Mouse (Mus musculus): ENCODE measurements at regions not wholly inside any gene's neighbourhood (a gene's known extent, or its start where the extent isn't known, plus 50 kb on each side); places are given as distances from the start of the nearest gene placed in this dataset.

- no peaks in the 10 kb centered on the region for H3K36me3 ChIP-seq (ENCODE audit: control insufficient read depth, insufficient read depth)
- no peak overlapping the region for H3ac ChIP-seq (ENCODE audit: control insufficient read depth, insufficient read length)
- no peaks in the 10 kb centered on the region for H3K27me3 ChIP-seq (ENCODE audit: control insufficient read depth, insufficient read depth, insufficient read length)
- H3K4me2 ChIP-seq (ENCODE audit: low read depth), result peak overlapping the region; percentile 66
- H3K4me3 ChIP-seq, result no peak overlapping the region
- no peaks in the 10 kb centered on the region for H3K79me2 ChIP-seq (ENCODE audit: control insufficient read depth, insufficient read depth)
- TF ChIP-seq POLR2A (IDR thresholded peaks at IDR 0.05; ENCODE audit: insufficient read length, low read depth), result no peak
- no peak for TF ChIP-seq MAX (IDR thresholded peaks at IDR 0.05; ENCODE audit: low read depth)
- no peak for TF ChIP-seq TCF3 (IDR thresholded peaks at IDR 0.05; ENCODE audit: insufficient read length, low read depth)
- TF ChIP-seq TCF12 (IDR thresholded peaks at IDR 0.05; ENCODE audit: insufficient read depth, poor library complexity, severe bottlenecking), result no peak
- no peak for TF ChIP-seq E2F4 (IDR thresholded peaks at IDR 0.05; ENCODE audit: insufficient read depth)
- no peak for TF ChIP-seq USF1 (IDR thresholded peaks at IDR 0.05; ENCODE audit: low read depth)
- TF ChIP-seq REST (IDR thresholded peaks at IDR 0.05; ENCODE audit: insufficient read depth, insufficient read length), result no peak
- no peak for TF ChIP-seq MYOG (IDR thresholded peaks at IDR 0.05; ENCODE audit: control insufficient read depth in 1 of 3, insufficient read depth in 1 of 3, insufficient read length in 2 of 3, low read depth in 2 of 3)
- no peak for TF ChIP-seq SRF (IDR thresholded peaks at IDR 0.05; ENCODE audit: control insufficient read depth, insufficient read length, low read depth)
- no peak for TF ChIP-seq CEBPB (IDR thresholded peaks at IDR 0.05; ENCODE audit: insufficient read depth, poor library complexity, severe bottlenecking)
- TF ChIP-seq POLR2AphosphoS2 (IDR thresholded peaks at IDR 0.05; ENCODE audit: insufficient read length, low read depth), result no peak
Observed at GRCm38 (mm10) chr9:26548328-26548922, 185.1 kb upstream of the B3gat1 start.

- H3K4me2 ChIP-seq (ENCODE audit: low read depth), result no peak overlapping the region
- no peak overlapping the region for H3K4me3 ChIP-seq
- no peak overlapping the region for H3ac ChIP-seq (ENCODE audit: control insufficient read depth, insufficient read length)
- H3K36me3 ChIP-seq (ENCODE audit: control insufficient read depth, insufficient read depth), result no peaks in the 10 kb centered on the region
- no peaks in the 10 kb centered on the region for H3K79me2 ChIP-seq (ENCODE audit: control insufficient read depth, insufficient read depth)
- no peaks in the 10 kb centered on the region for H3K27me3 ChIP-seq (ENCODE audit: control insufficient read depth, insufficient read depth, insufficient read length)
- TF ChIP-seq TCF12 (IDR thresholded peaks at IDR 0.05; ENCODE audit: insufficient read depth, poor library complexity, severe bottlenecking), result no peak
- TF ChIP-seq POLR2AphosphoS2 (IDR thresholded peaks at IDR 0.05; ENCODE audit: insufficient read length, low read depth), result no peak
- no peak for TF ChIP-seq REST (IDR thresholded peaks at IDR 0.05; ENCODE audit: insufficient read depth, insufficient read length)
- TF ChIP-seq E2F4 (IDR thresholded peaks at IDR 0.05; ENCODE audit: insufficient read depth), result no peak
- TF ChIP-seq POLR2A (IDR thresholded peaks at IDR 0.05; ENCODE audit: insufficient read length, low read depth), result no peak
- no peak for TF ChIP-seq CEBPB (IDR thresholded peaks at IDR 0.05; ENCODE audit: insufficient read depth, poor library complexity, severe bottlenecking)
- no peak for TF ChIP-seq TCF3 (IDR thresholded peaks at IDR 0.05; ENCODE audit: insufficient read length, low read depth)
- no peak for TF ChIP-seq MYOD1 (IDR thresholded peaks at IDR 0.05; ENCODE audit: control insufficient read depth in 1 of 3, insufficient read length in 2 of 3, low read depth in 2 of 3)
- no peak for TF ChIP-seq MYOG (IDR thresholded peaks at IDR 0.05; ENCODE audit: control insufficient read depth in 1 of 3, insufficient read depth in 1 of 3, insufficient read length in 2 of 3, low read depth in 2 of 3)
- no peak for TF ChIP-seq SRF (IDR thresholded peaks at IDR 0.05; ENCODE audit: control insufficient read depth, insufficient read length, low read depth)
- no peak for TF ChIP-seq MAX (IDR thresholded peaks at IDR 0.05; ENCODE audit: low read depth)
- TF ChIP-seq USF1 (IDR thresholded peaks at IDR 0.05; ENCODE audit: low read depth), result no peak
Observed at GRCm38 (mm10) chr9:26549118-26549517, 184.4 kb upstream of the B3gat1 start.

GRCm38 (mm10) chr9:26549551-26549950 is 184.0 kb upstream of the B3gat1 start:
- H3K79me2 ChIP-seq (ENCODE audit: control insufficient read depth, insufficient read depth), result no peaks in the 10 kb centered on the region
- H3ac ChIP-seq (ENCODE audit: control insufficient read depth, insufficient read length), result no peak overlapping the region
- no peaks in the 10 kb centered on the region for H3K27me3 ChIP-seq (ENCODE audit: control insufficient read depth, insufficient read depth, insufficient read length)
- no peak overlapping the region for H3K4me2 ChIP-seq (ENCODE audit: low read depth)
- no peaks in the 10 kb centered on the region for H3K36me3 ChIP-seq (ENCODE audit: control insufficient read depth, insufficient read depth)
- no peak for TF ChIP-seq TCF3 (IDR thresholded peaks at IDR 0.05; ENCODE audit: insufficient read length, low read depth)
- no peak for TF ChIP-seq REST (IDR thresholded peaks at IDR 0.05; ENCODE audit: insufficient read depth, insufficient read length)
- no peak for TF ChIP-seq POLR2A (IDR thresholded peaks at IDR 0.05; ENCODE audit: insufficient read length, low read depth)
- no peak for TF ChIP-seq MYOG (IDR thresholded peaks at IDR 0.05; ENCODE audit: control insufficient read depth in 1 of 3, insufficient read depth in 1 of 3, insufficient read length in 2 of 3, low read depth in 2 of 3)
- TF ChIP-seq MYOD1 (IDR thresholded peaks at IDR 0.05; ENCODE audit: control insufficient read depth in 1 of 3, insufficient read length in 2 of 3, low read depth in 2 of 3), result no peak
- TF ChIP-seq SRF (IDR thresholded peaks at IDR 0.05; ENCODE audit: control insufficient read depth, insufficient read length, low read depth), result no peak
- no peak for TF ChIP-seq CEBPB (IDR thresholded peaks at IDR 0.05; ENCODE audit: insufficient read depth, poor library complexity, severe bottlenecking)
- no peak for TF ChIP-seq E2F4 (IDR thresholded peaks at IDR 0.05; ENCODE audit: insufficient read depth)
- no peak for TF ChIP-seq MAX (IDR thresholded peaks at IDR 0.05; ENCODE audit: low read depth)
- TF ChIP-seq POLR2AphosphoS2 (IDR thresholded peaks at IDR 0.05; ENCODE audit: insufficient read length, low read depth), result no peak
- H3K4me3 ChIP-seq, result no peak overlapping the region

GRCm38 (mm10) chr9:26575990-26576389 is 157.5 kb upstream of the B3gat1 start:
- Histone ChIP-seq H3K4me3 (no peak overlapping the region), H3K79me2 (ENCODE audit: control insufficient read depth, insufficient read depth) (no peaks in the 10 kb centered on the region), H3K36me3 (ENCODE audit: control insufficient read depth, insufficient read depth) (no peaks in the 10 kb centered on the region), H3ac (ENCODE audit: control insufficient read depth, insufficient read length) (no peak overlapping the region), H3K4me2 (ENCODE audit: low read depth) (no peak overlapping the region), H3K27me3 (ENCODE audit: control insufficient read depth, insufficient read depth, insufficient read length) (no peaks in the 10 kb centered on the region)
- TF ChIP-seq TCF3 (IDR thresholded peaks at IDR 0.05; ENCODE audit: insufficient read length, low read depth), result no peak
- TF ChIP-seq MYOD1 (IDR thresholded peaks at IDR 0.05; ENCODE audit: control insufficient read depth in 1 of 3, insufficient read length in 2 of 3, low read depth in 2 of 3), result no peak
- no peak for TF ChIP-seq SRF (IDR thresholded peaks at IDR 0.05; ENCODE audit: control insufficient read depth, insufficient read length, low read depth)
- TF ChIP-seq REST (IDR thresholded peaks at IDR 0.05; ENCODE audit: insufficient read depth, insufficient read length), result no peak
- TF ChIP-seq MYOG (IDR thresholded peaks at IDR 0.05; ENCODE audit: control insufficient read depth in 1 of 3, insufficient read depth in 1 of 3, insufficient read length in 2 of 3, low read depth in 2 of 3), result no peak
- no peak for TF ChIP-seq CEBPB (IDR thresholded peaks at IDR 0.05; ENCODE audit: insufficient read depth, poor library complexity, severe bottlenecking)
- no peak for TF ChIP-seq E2F4 (IDR thresholded peaks at IDR 0.05; ENCODE audit: insufficient read depth)
- TF ChIP-seq MAX (IDR thresholded peaks at IDR 0.05; ENCODE audit: low read depth), result no peak
- TF ChIP-seq USF1 (IDR thresholded peaks at IDR 0.05; ENCODE audit: low read depth), result no peak

All from myocyte (in vitro differentiated cells).